Mouse (Mus musculus): ENCODE measurements around the gene Ndufab1.
A peak's percentile ranks its signal among the peaks of the same experiment; 100 is the strongest.
"Not testable (repeated sequence)": the region's sequence is repeated elsewhere in the genome, so short reads cannot be mapped to it uniquely, and the experiment has no call there.

The Ndufab1 gene

DNA sequence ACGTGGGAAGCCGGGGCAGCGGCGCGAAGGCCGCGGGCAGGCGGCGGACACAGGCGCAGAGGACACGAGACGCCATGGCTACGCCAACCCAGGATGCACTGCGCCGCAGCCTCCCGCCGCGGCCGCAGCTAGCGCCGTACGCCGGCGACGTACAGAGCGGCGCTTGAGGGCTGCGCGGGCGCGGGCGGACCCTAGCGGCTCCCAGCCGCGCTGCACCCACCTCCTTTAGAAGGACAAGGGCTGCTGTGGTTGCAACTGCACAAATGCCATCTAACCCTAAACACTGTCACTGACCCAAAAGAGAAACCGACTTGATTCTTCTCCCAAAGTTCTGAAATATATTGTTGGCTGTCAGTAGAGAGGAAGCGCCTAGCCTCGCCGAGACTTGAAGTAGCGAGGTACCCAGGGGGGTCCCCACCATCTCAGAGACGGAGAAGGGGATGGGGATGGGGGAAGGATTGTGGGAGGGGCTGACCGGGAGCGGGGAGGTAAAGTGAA lies at the start of gene Ndufab1:
Gene Ndufab1, minus strand, starts transcription at position 140 of the 498 bp plus-strand sequence.
- DNase-seq (ENCODE audit: low read depth, low spot score) = peak; percentile 77

DNA sequence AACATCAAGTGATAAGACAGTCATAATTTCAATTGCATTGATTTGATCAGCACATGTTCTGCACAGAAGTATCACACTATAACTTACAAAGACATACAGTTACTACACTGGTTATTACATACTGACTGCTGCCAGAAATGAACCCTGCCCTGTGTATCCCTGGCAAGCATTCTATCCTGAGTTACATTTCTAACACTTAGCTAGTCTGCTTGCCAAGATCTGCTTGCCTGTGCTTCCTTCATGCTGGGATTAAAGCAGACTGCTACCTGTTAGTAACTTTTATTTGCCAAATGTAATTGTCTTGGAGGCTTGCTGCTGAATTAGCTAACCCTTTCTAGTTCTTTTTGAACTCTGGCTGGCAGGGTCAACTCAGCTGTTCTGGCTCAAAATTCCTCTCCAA lies 39.3 kb upstream of the Ndufab1 start:
- no peak for DNase-seq (ENCODE audit: low read depth, low spot score)

DNA sequence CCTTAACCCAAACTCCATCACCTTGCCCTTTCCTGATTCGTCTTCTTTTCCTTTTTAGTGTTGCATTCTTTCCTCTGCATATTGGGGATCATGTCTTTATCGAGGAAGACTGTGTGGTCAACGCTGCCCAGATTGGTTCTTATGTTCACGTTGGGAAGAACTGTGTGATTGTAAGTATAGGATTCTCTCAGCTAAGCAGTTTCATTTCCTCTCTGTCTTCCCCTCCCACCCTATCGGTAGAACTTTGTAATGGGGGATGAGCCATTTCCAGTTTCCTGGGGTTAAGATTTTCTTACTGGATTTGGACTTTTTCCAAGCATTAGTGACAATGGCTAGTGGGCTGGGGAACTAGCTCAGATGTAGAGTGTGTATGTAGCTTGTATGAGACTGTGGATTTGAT lies 36.5 kb upstream of the Ndufab1 start:
- DNase-seq (ENCODE audit: low read depth, low spot score) = no peak

DNA sequence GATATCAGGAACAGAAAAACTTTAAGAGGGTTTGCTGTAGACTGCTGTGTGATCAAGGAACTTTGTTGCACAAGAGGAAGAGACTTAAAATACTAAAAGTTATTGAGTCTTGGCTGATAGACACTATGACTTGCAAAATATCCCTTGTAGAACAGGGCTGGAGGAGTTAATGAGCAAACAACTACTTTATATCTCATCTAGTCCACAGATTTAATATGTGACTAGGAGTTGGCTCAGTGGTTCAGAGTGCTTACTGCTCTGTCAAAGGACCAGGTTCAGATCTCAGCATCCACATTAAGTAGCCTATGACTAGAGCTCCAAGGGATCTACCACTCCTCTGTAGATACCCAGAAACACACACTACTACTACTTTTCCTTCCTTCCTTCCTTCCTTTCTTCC lies 35.4 kb upstream of the Ndufab1 start:
- no peak for DNase-seq (ENCODE audit: low read depth, low spot score)

DNA sequence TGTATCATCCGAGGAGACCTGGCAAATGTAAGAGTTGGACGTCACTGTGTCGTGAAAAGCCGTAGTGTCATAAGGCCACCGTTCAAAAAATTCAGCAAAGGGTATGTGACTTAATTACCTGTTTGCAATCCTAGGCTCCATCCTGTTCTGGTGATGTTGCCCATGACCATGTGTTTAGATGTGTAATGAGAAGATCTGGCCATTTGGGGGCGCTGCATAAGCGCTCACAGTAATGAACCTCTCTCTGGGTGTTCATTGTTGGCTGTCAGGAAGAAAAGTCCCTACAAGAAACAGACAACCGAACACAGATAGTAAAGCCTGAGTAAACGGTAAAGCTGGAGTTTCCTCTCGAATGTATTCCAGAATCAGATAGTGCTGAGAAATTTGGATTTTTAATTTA lies 33.4 kb upstream of the Ndufab1 start:
- no peak for DNase-seq (ENCODE audit: low read depth, low spot score)

DNA sequence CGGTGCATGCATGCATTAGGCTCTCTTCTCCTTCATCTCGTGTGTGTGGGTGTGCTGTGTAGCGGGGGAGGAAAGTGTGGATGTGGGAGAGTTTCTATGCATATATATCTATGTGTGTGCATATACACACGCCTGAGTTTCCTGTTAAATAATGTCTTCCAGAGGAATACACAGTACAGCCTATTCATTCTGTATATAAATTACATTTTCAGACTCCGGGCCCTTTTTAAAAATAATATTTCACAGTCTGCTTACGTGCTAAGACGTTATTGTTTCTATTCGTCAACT lies 31.6 kb upstream of the Ndufab1 start:
- DNase-seq (ENCODE audit: low read depth, low spot score) = no peak

DNA sequence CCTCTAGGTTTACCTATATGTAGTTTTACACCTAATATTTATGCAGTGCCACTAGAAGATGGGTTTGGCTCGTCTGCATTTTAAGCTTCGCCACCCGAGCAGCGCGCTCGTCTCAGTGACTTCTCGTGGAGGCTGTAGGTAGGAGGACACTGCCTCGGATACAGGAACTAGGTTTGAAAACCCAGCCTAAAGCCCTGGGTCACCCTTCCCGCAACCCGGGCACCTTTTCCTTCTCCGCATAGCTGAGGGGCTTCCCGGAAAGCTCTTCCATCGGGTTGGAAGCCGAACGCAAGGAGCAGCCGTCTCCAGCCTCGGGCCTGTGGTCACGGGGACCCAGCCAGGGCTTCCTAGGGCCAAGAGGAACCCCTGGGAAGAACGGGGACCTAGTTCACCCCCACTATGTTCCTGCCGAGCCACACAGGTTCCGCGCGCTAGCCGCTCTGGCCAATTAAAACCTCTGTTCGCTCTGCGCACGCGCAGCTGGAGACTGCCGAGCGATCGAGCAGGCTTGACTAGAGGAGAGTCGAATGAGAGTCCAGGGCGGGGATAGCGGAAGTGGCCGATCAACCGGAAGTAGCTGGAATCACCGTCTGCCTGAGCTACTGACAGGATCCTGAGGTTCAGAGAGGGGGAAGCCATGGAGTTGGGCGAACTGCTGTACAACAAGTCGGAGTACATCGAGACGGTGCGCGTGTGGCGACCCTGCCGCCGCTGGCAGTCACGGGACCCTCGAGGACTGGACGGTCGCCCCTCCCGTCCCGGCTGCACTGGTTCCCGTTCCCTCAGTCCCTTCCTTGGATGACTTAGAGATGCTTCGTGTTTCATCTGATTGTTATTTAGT lies 31.0 kb upstream of the Ndufab1 start, which contains the start of the genes Palb2 and Dctn5:
Gene Palb2, minus strand, starts transcription at position 489 of the 841 bp plus-strand sequence.
Gene Dctn5, plus strand, starts transcription at position 545 of the 841 bp plus-strand sequence.
- peak; percentile 90 for DNase-seq (ENCODE audit: low read depth, low spot score)

DNA sequence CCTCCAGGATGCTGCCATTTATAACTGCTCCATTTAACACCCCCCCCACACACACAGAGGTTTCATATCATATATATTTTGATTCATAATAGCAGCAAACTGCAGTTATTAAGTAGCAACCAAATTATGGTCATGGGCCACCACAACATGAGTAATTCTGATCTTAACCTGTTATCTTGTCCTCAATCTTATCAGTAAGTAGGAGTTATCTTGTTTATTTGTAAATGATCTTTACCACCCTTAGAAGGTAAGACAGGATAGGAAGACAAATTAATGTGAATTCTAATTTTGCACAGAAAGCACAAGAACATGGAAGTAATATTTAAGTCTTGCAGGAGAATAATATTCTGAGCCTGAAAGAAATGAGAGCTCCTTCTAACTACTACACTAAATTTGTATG lies 30.1 kb upstream of the Ndufab1 start:
- no peak for DNase-seq (ENCODE audit: low read depth, low spot score)

DNA sequence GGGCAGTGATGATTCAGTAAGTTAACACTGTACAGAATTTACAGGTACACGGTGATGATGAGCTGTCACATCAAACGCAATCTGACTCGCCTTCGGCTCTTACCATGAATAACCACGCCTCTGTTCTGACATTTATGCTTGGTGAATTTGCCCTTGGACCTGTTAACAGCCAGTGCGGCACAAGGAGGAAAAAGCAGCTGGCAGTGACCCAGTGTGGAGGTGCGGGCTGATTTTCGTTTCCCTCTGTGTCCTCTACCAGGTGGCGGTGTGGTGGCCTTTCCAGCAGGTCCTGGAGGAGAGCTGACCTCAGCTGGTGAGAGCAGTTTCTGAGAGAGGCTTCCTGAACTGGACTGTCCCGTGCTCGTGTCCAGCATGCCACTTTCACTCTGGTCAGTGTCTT lies 25.3 kb upstream of the Ndufab1 start:
- DNase-seq (ENCODE audit: low read depth, low spot score) = no peak

DNA sequence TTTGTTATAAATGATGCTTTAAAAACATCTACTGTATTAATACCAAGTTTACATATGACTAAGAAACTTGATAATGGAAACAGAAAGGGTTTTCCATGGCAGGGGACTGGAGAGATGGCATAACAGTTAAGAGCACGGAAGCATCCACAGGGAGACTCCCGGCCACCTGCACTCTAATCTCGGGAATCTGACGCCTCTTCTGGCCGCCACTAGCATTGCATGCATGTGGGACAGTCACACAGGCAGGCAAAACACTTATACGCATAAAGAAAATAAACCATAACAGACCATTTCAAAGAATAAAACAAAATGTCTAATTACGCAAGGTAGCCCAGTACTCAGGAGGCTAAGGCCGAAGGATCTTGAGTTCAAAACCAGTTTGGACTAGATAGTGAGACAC lies 23.9 kb upstream of the Ndufab1 start:
- DNase-seq (ENCODE audit: low read depth, low spot score) = no peak

DNA sequence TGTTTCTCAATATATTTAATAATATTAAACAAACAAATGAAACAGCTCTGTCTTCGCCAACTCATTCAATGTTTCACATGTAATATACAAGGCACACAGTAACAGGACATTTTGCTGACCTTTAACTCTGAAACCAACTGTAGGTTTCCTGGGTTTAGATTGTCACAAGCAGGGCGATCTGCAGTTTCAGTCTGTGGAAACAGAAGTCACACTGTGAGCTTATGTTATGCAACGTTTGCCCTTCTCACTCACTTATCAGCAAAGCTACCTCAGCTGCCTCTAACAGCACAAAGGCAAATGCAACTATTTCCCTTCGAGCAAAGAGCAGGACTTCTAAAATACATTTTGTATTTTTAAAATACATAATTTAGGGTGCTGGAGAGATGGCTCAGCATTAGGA lies 21.8 kb upstream of the Ndufab1 start:
- no peak for DNase-seq (ENCODE audit: low read depth, low spot score)

DNA sequence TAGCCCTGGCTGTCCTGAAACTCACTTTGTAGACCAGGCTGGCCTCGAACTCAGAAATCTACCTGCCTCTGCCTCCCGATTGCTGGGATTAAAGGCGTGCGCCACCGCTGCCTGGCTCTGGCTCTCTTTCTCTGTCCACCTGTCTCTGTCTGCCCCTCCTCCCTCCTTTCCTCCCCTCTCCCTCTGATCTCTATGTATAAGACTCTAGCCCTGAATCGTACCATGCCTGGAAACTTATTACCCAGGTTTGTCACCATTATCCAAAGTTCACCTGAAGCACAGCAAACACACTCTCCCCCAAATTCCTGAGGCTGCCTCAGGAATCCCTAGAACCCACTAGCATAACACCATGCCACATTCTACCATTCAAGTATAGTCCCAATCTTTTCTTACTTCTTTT lies 6.5 kb upstream of the Ndufab1 start:
- DNase-seq (ENCODE audit: low read depth, low spot score) = no peak

DNA sequence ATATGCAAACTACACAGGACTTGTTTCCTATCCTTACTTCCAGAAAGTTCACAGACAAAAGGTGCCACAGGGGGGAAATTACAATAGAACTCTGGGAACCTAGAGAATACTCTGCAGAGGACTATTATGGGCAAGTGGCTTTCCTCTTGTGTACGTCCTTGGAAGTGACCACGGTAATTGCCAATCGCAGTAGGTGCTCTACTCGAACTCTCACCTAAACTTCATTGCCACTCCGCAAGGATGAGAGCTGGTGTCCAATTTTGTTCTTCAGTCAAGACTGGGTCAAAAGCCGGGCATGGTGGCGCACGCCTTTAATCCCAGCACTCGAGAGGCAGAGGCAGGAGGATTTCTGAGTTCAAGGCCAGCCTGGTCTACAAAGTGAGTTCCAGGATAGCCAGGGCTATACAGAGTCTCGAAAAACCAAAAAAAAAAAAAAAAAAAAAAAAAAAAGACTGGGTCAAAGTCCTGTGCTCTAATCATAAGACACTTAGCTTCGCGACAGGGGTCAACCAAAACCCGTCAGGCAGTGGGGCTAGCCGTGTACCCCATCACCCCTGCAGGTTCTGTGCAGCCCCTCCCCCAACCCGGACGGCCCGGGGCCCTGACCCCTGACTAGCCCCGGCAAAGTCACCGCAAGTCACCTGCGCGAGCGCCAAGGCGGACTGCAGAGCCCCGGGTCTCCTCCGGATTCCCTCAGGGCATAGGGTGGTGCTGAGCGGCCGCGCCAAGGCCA lies 506 bp downstream of the Ndufab1 start:
- DNase-seq (ENCODE audit: low read depth, low spot score) = not testable (repeated sequence)

DNA sequence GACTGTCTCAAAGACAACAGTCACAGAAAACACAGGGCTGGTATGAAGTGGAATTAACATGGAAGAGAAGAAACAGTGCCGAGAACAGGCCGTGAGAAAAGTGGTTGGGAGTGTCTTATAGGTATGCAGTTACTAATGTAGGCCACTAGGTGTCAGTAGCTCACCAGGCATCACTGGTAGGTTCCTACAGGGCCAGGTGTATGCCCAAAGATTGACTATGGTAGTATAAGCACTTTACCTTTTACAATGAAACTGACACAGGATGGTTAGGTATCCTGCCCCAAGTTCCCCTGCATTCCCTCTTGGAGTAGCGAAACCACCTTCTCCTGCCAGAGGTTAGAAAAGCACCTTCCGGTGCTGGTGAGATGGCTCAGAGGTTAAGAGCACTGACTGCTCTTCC lies 2.5 kb downstream of the Ndufab1 start:
- DNase-seq (ENCODE audit: low read depth, low spot score) = no peak

DNA sequence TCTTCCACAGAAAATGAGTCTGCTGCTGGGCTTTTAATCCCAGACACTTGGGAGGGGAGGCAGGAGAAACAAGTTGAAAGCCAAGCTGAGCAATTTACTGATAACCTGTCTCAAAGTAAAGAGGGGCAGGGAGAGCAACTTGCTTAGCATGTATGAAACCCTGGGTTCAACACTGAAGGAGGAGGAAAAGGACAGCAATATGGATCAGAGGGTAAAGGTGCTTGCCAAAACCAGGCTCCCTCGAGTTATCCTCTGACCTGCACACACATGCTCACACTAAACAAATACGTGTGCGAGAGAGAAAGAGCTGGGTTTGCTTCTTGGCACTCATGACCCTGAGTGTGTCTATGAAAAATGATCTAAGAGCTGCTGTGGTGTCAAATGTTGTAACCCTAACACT lies 3.7 kb downstream of the Ndufab1 start:
- no peak for DNase-seq (ENCODE audit: low read depth, low spot score)

DNA sequence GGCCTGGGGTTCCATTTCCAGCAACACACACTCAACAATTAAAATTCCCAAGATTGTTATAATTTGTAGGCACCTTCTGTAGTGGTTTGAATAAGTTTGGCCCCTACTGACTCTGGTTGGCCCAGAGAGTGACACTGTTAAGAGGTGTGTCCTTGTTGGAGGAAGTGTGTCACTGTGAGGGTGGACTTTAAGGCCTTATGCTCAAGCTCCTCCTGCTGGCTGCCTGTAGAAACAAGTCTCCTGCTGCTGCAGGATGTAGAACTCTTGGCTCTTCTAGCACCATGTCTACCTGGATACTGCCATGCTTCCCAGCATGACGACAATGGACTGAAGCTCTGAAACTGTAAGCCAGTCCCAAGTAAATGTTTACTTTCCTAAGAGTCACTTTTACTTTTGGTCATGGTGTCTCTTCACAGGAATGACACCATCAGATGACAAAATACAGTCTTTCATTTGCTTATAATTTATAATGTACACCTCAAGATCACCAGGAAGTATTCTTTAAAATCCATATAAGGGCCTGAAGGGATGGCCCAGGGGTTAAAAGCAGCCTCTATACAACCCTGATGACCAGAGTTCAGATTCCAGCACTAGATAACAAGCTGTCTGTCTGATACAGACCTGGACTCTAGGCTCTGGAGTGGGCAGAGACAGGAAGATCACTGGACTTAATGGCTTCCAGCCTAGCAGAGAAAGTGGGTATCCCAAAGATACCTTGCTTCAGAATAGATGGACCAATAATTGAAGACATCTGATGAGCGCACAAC lies 6.9 kb downstream of the Ndufab1 start:
- DNase-seq (ENCODE audit: low read depth, low spot score) = no peak

DNA sequence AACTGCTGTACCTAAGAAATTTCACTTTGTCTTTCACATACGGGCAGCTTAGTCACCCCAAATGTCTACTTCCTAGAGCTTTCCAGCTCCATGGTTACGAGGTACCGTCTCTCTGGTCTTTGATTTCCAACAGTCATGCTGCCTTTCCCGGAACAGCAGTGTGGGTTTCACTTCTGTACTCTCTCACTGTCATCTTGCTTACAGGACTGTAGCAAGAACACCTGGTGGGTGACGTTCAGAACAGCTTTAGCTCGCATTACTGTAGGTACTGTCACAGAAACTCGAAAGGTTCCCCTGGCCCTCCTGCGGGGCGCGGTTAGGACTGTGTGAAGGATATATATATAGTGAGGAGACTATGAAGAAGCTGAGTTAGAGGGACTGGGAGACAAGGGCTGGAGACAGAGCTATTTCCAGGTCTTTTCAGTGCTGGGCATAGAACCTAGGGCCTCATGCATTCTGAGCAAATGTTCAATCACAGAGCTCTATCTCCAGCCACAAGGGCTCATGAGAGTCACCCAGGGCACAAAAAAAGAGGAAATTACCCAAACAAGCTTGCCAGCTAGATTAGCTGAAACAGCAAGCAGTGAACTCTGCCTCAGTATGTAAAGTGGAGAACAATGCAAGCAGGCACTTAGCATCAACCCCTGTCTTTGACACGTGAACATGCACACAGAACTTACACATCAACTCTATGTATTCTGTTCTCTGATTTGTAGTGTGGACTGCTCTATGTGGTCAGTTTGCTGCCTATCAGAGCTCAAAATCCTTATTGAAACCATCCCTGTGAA lies 14.3 kb downstream of the Ndufab1 start:
- no peak for DNase-seq (ENCODE audit: low read depth, low spot score)

DNA sequence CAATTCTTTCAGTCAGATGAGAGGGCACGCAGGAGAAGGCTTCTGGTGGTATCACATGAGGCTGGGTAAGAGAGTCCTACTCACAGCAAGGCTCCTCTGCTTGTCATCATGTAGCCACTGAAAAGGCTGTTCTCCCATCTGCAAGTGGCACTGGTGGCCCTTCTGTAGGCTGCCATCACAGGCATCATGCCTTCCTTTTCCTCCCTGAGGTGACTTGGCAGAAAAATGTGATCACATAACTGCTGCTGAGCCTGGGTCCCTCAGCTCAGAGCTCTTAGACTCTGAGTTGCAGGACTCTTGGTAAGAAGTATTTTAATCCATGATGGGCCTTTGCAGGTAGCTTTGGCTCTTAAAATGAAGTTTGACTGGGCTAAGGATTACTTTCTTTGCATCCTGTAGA lies 20.6 kb downstream of the Ndufab1 start:
- no peak for DNase-seq (ENCODE audit: low read depth, low spot score)

DNA sequence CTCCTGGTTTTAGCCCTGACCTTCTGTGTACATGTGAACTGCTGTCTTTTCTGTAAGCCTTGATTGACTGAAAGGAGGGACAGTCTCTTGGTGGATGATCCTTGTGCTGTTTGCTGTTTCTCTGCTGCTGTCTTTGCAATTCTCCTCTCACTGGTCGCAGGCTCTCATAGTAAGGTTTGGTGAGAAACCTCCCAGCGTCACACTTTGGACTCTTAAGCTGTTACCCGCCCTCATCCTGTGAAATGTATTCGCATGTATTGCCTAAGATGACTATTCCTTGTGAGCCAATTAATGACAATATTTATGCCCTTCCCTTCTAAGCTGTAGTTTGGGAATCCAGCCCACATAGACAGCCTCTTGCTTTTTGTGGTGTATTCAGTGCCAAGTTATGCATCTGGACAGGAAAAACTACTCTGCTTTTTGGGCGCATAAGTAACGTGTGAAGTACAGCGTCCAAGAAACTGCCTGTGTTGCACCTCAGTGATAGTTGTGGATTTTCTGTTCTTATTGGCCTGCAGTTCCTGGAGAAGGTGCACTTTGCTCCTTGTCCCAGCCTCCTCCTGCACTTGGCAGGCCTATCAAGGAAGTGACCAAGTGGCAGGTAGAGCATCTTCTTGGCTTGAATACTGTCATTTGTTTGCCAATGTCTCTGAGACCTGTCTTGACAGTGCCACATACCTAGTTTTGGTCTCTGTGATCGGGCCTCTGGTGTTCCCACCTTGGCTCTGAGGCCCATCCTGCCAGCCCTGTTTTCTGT lies 21.7 kb downstream of the Ndufab1 start:
- DNase-seq (ENCODE audit: low read depth, low spot score) = no peak

DNA sequence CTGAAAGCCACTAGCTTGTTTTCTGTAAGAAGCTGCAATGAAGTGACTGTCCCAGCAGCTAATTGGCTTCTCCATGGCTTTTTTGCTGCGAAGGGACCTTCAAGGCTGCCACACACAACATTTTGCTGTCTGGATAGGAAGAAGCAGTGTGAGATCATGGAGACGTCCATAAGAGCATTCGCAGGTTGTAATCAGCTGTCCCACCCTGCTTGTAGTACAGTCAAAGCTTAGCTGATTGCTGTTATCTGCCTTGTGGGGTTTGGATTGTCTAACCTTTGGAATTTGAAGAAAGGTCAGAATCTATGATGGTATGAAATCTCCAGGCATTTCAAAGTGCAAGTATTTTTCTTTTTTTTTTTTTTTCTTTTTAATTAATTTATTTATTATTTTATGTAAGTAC lies 27.3 kb downstream of the Ndufab1 start:
- no peak for DNase-seq (ENCODE audit: low read depth, low spot score)

All from brain, embryonic 18.5 days (tissue).